Mouse (Mus musculus): ENCODE results near the gene Slc25a44. TPM values are rescaled to one million over a fixed set of nuclear protein-coding genes. Genes with fewer than 3 reads are reported as not detected.
"Not testable (repeated sequence)": the region's sequence is repeated elsewhere in the genome, so short reads cannot be mapped to it uniquely, and the experiment has no call there.

Slc25a44 gene
- polyA plus RNA-seq, 1 experiment from 2014 or later = 36.4 TPM

DNA sequence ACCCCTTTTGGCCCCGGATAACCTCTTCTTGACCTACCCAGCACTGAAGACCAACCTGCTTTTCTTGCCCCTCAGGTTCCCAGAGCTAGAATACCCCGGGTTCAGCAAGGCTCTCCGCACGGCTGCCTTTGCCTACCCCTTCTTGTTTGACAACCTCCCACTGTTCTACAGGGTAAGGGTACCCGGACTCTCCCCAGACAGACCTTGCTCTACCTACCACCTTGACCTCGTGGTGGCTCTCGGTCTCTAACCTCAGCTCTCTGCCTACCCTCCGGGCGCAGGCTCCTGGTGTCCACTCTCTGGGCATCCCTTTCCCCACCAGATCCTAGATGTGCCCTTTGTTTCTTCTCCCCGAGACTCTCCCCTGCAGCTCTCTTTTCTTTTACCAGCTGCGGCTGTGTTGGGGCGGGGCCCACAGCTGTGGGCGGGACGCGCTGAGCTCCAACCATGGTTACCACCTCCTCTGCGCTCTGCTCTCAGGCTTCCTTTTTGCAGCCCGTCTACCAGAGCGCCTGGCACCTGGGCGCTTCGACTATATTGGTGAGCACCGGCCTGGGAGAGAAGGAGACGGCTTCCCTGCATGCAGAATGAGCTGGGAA, 58.0 kb downstream of the Slc25a44 start:
- Histone ChIP-seq H3K9ac (peak overlapping the region; percentile 16; the same call in 1 of the 2 replicates), H3K27ac (peak overlapping the region; percentile 63), H3K4me2 (replicated peaks) (peak overlapping the region; percentile 28), H3K4me3 (replicated peaks; ENCODE audit: low read length) (peak overlapping the region; percentile 21), H3K36me3 (replicated peaks; ENCODE audit: control insufficient read depth, insufficient read depth) (peaks cover 18% of the 10 kb centered on the region)
- not testable (repeated sequence) for H3K27me3 ChIP-seq (ENCODE audit: control insufficient read depth, insufficient read depth, low read length); H3K9me3 ChIP-seq (ENCODE audit: control insufficient read depth, low read length); DNase-seq (ENCODE audit: low spot score); H3K4me1 ChIP-seq (replicated peaks; ENCODE audit: control insufficient read depth, insufficient read depth, low read length)
- peak; percentile 82 for ATAC-seq (ENCODE audit: low FRiP score)
- WGBS = under 1% methylated on average over 14 of the region's 22 CpGs

DNA sequence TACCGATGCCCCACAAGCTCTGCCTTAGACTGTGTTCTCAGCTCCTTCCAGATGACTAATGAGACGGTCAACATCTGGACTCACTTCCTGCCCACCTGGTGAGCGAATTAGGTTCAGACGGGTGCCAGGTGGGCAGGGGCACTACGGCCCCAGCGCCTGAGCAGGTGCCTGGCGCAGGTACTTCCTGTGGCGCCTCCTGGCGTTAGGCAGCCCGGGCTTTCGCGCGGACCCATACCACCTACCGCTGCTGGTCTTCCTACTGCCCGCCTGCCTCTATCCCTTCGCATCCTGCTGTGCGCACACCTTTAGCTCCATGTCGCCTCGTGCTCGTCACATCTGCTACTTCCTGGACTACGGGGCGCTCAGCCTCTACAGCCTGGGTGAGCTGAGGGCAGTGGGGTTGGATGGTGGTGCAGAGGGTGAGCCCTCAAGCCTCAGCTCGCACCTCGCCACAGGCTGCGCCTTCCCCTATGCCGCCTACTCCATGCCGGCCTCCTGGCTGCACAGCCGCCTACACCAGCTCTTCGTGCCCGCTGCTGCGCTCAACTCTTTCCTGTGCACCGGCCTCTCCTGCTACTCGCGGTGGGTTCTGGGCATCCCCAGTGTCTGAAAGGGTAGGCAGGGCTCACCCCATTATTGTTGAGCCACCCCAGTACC, 59.1 kb downstream of the Slc25a44 start:
- Histone ChIP-seq H3K27ac (no peak overlapping the region), H3K9me3 (ENCODE audit: control insufficient read depth, low read length) (peaks cover 7% of the 10 kb centered on the region; the same call in 1 of the 2 replicates), H3K4me1 (replicated peaks; ENCODE audit: control insufficient read depth, insufficient read depth, low read length) (no peaks in the 10 kb centered on the region), H3K27me3 (ENCODE audit: control insufficient read depth, insufficient read depth, low read length) (peaks cover 4% of the 10 kb centered on the region; the same call in 1 of the 2 replicates), H3K36me3 (replicated peaks; ENCODE audit: control insufficient read depth, insufficient read depth) (peaks cover 29% of the 10 kb centered on the region), H3K4me3 (replicated peaks; ENCODE audit: low read length) (no peak overlapping the region), H3K4me2 (replicated peaks) (peak overlapping the region; percentile 21), H3K9ac (no peak overlapping the region)
- no peak for ATAC-seq (ENCODE audit: low FRiP score)
- WGBS = 37% methylated on average over 34 of the region's 34 CpGs
- no peak for DNase-seq (ENCODE audit: low spot score)

DNA sequence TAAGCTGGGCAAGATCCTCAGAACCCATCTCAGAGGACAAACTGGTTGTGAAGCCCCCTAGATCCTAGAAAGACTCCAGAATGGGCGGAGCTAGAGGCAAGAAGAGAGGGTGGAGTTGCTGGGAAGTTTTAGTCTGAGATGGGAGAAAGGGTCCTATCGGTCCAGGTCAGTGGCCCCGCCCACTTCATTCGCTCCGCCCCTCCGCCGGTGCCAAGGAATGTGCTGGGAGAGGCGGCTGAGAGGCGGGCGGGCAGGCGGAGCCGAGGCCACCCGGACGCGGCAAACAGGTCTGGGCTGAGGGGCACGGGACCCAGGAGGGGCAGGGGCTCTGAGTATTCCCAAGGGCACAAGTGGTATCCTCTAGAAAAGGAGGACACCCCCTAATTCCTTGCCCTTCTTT, 60.6 kb downstream of the Slc25a44 start, which contains the start of gene Paqr6:
TSS of gene Paqr6 (plus strand) at position 248 of the 400 bp plus-strand sequence.
- H3K27me3 ChIP-seq (ENCODE audit: control insufficient read depth, insufficient read depth, low read length) = peaks cover 4% of the 10 kb centered on the region; the same call in 1 of the 2 replicates
- no peaks in the 10 kb centered on the region for H3K4me1 ChIP-seq (replicated peaks; ENCODE audit: control insufficient read depth, insufficient read depth, low read length)
- WGBS = 3% methylated on average over 16 of the region's 16 CpGs
- H3K4me2 ChIP-seq (replicated peaks) = no peak within 1 kb of the TSS
- no peak within 1 kb of the TSS for H3K4me3 ChIP-seq (replicated peaks; ENCODE audit: low read length)
- peaks cover 44% of the 10 kb centered on the region for H3K36me3 ChIP-seq (replicated peaks; ENCODE audit: control insufficient read depth, insufficient read depth)
- H3K27ac ChIP-seq = no peak within 1 kb of the TSS; the same call in 1 of the 2 replicates
- ATAC-seq (ENCODE audit: low FRiP score) (no peak), DNase-seq (ENCODE audit: low spot score) (no peak)
- H3K9ac ChIP-seq = no peak within 1 kb of the TSS
- no peaks in the 10 kb centered on the region for H3K9me3 ChIP-seq (ENCODE audit: control insufficient read depth, low read length)

DNA sequence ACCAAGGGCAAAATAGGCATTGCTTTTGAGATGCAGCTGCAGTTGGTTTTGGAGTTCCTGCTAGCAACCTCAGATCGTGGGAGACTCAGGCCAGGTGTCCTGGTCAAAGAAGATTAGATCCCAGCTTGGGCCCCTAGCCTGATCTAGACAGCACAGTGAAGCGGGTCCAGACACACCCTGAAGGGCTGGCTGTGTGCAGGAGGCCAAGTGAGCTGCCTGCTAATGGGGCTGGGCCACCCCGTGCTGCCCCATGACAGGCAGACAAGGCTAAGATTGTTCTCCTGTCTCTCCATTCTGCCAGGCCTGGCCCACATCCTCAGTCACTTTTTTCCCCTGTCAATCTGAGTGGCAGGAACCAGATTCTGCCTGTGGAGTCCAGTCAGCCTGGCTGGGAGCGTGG, 61.2 kb downstream of the Slc25a44 start:
- Histone ChIP-seq H3K4me2 (replicated peaks) (no peak overlapping the region), H3K36me3 (replicated peaks; ENCODE audit: control insufficient read depth, insufficient read depth) (peaks cover 50% of the 10 kb centered on the region), H3K9ac (no peak overlapping the region), H3K4me1 (replicated peaks; ENCODE audit: control insufficient read depth, insufficient read depth, low read length) (no peaks in the 10 kb centered on the region), H3K27ac (no peak overlapping the region; the same call in 1 of the 2 replicates), H3K9me3 (ENCODE audit: control insufficient read depth, low read length) (no peaks in the 10 kb centered on the region), H3K27me3 (ENCODE audit: control insufficient read depth, insufficient read depth, low read length) (peaks cover 4% of the 10 kb centered on the region; the same call in 1 of the 2 replicates), H3K4me3 (replicated peaks; ENCODE audit: low read length) (no peak overlapping the region)
- ATAC-seq (ENCODE audit: low FRiP score) = no peak
- 59% methylated on average over 4 of the region's 4 CpGs for WGBS
- no peak for DNase-seq (ENCODE audit: low spot score)

GRCm38 (mm10) chr3:88361612-88362313, 63.2 kb downstream of the Slc25a44 start:
- H3K4me2 ChIP-seq (replicated peaks) = no peak overlapping the region
- WGBS = 94% methylated on average over 2 of the region's 2 CpGs
- no peak overlapping the region for H3K27ac ChIP-seq
- no peak overlapping the region for H3K9ac ChIP-seq
- no peak overlapping the region for H3K4me3 ChIP-seq (replicated peaks; ENCODE audit: low read length)
- no peaks in the 10 kb centered on the region for H3K9me3 ChIP-seq (ENCODE audit: control insufficient read depth, low read length)
- ATAC-seq (ENCODE audit: low FRiP score) (no peak), DNase-seq (ENCODE audit: low spot score) (no peak)
- peaks cover 4% of the 10 kb centered on the region; the same call in 1 of the 2 replicates for H3K27me3 ChIP-seq (ENCODE audit: control insufficient read depth, insufficient read depth, low read length)
- no peaks in the 10 kb centered on the region for H3K4me1 ChIP-seq (replicated peaks; ENCODE audit: control insufficient read depth, insufficient read depth, low read length)
- H3K36me3 ChIP-seq (replicated peaks; ENCODE audit: control insufficient read depth, insufficient read depth) = peaks cover 70% of the 10 kb centered on the region

DNA sequence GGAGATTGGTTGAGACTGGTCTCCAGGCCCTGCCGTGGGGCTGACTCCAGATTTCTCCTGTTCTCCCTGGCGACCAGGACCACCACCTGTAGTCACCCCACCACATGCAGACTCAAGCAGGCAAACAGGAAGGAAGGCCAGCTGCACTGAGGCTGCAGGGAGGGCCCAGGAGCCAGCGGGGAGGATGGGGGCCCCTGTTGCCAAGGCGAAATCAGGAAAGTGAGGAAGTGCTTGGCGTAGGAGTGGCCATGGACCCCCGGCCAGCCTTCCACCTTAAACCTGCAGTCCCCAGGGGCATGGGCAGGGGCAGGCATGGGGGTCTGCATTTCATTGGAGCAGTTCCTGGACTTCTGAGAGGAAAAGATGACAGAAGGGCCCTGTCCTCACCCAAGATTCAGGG, 63.8 kb downstream of the Slc25a44 start:
- H3K36me3 ChIP-seq (replicated peaks; ENCODE audit: control insufficient read depth, insufficient read depth) = peaks cover 76% of the 10 kb centered on the region
- no peaks in the 10 kb centered on the region for H3K4me1 ChIP-seq (replicated peaks; ENCODE audit: control insufficient read depth, insufficient read depth, low read length)
- no peaks in the 10 kb centered on the region for H3K9me3 ChIP-seq (ENCODE audit: control insufficient read depth, low read length)
- H3K4me3 ChIP-seq (replicated peaks; ENCODE audit: low read length) = no peak overlapping the region
- no peak overlapping the region for H3K9ac ChIP-seq
- H3K27ac ChIP-seq = no peak overlapping the region
- peaks cover 4% of the 10 kb centered on the region; the same call in 1 of the 2 replicates for H3K27me3 ChIP-seq (ENCODE audit: control insufficient read depth, insufficient read depth, low read length)
- DNase-seq (ENCODE audit: low spot score) (no peak), ATAC-seq (ENCODE audit: low FRiP score) (no peak)
- no peak overlapping the region for H3K4me2 ChIP-seq (replicated peaks)
- WGBS = 86% methylated on average over 6 of the region's 6 CpGs

Small RNA genes within 50 kb of the gene (microRNA-seq; reads per million reads assigned to microRNA genes)
- gene Mir7011 = not detected

Other genes starting within 250 kb of the Slc25a44 start
- 0.48 and 0.76 TPM in 2 replicates for gene Rhbg, start 170.4 kb downstream of the Slc25a44 start, polyA plus RNA-seq (2014; fragmentation: Nextera tagmentation; extraction: Ambion mirVana)
- 0.37 TPM in 1 of 2 replicates, not detected in the other for gene Gm38392, start 137.9 kb downstream of the Slc25a44 start, polyA plus RNA-seq (2014; fragmentation: Nextera tagmentation; extraction: Ambion mirVana)
- 5.8 and 8.5 TPM in 2 replicates for gene Tsacc, start 128.1 kb downstream of the Slc25a44 start, polyA plus RNA-seq (2014; fragmentation: Nextera tagmentation; extraction: Ambion mirVana)
- gene Cct3, start 128.0 kb downstream of the Slc25a44 start, polyA plus RNA-seq (2014; fragmentation: Nextera tagmentation; extraction: Ambion mirVana) = 455 and 498 TPM in 2 replicates
- 72.7 and 81.3 TPM in 2 replicates for gene Glmp, start 100.1 kb downstream of the Slc25a44 start, polyA plus RNA-seq (2014; fragmentation: Nextera tagmentation; extraction: Ambion mirVana)
- 0.67 and 0.82 TPM in 2 replicates for gene Tmem79, start 89.0 kb downstream of the Slc25a44 start, polyA plus RNA-seq (2014; fragmentation: Nextera tagmentation; extraction: Ambion mirVana)
- gene Smg5, start 88.9 kb downstream of the Slc25a44 start, polyA plus RNA-seq (2014; fragmentation: Nextera tagmentation; extraction: Ambion mirVana) = 44.2 and 47.9 TPM in 2 replicates
- 0.94 and 1.1 TPM in 2 replicates for gene Paqr6, start 60.6 kb downstream of the Slc25a44 start, polyA plus RNA-seq (2014; fragmentation: Nextera tagmentation; extraction: Ambion mirVana)
- 0.20 TPM in 1 of 2 replicates, not detected in the other for gene Bglap3, start 52.4 kb downstream of the Slc25a44 start, polyA plus RNA-seq (2014; fragmentation: Nextera tagmentation; extraction: Ambion mirVana)
- gene Bglap2, start 46.4 kb downstream of the Slc25a44 start, polyA plus RNA-seq (2014; fragmentation: Nextera tagmentation; extraction: Ambion mirVana) = not detected in 2 replicates
- not detected in 2 replicates for gene Bglap, start 40.7 kb downstream of the Slc25a44 start, polyA plus RNA-seq (2014; fragmentation: Nextera tagmentation; extraction: Ambion mirVana)
- 26.0 and 27.4 TPM in 2 replicates for gene Pmf1, start 14.8 kb downstream of the Slc25a44 start, polyA plus RNA-seq (2014; fragmentation: Nextera tagmentation; extraction: Ambion mirVana)
- gene Sema4a, start 36.0 kb upstream of the Slc25a44 start, polyA plus RNA-seq (2014; fragmentation: Nextera tagmentation; extraction: Ambion mirVana) = 21.5 and 22.9 TPM in 2 replicates
- gene Lmna, start 84.8 kb upstream of the Slc25a44 start, polyA plus RNA-seq (2014; fragmentation: Nextera tagmentation; extraction: Ambion mirVana) = 44.3 and 47.3 TPM in 2 replicates
- 30.8 and 31.0 TPM in 2 replicates for gene Mex3a, start 107.3 kb upstream of the Slc25a44 start, polyA plus RNA-seq (2014; fragmentation: Nextera tagmentation; extraction: Ambion mirVana)
- gene Rab25, start 123.2 kb upstream of the Slc25a44 start, polyA plus RNA-seq (2014; fragmentation: Nextera tagmentation; extraction: Ambion mirVana) = 0.20 TPM in 1 of 2 replicates, not detected in the other
- 102 and 107 TPM in 2 replicates for gene Lamtor2, start 127.9 kb upstream of the Slc25a44 start, polyA plus RNA-seq (2014; fragmentation: Nextera tagmentation; extraction: Ambion mirVana)
- 42.9 and 53.6 TPM in 2 replicates for gene Ubqln4, start 128.6 kb upstream of the Slc25a44 start, polyA plus RNA-seq (2014; fragmentation: Nextera tagmentation; extraction: Ambion mirVana)
- 117 and 129 TPM in 2 replicates for gene Ssr2, start 150.7 kb upstream of the Slc25a44 start, polyA plus RNA-seq (2014; fragmentation: Nextera tagmentation; extraction: Ambion mirVana)
- 96.0 and 115 TPM in 2 replicates for gene Arhgef2, start 180.8 kb upstream of the Slc25a44 start, polyA plus RNA-seq (2014; fragmentation: Nextera tagmentation; extraction: Ambion mirVana)
- not detected in 2 replicates for gene Rxfp4, start 228.0 kb upstream of the Slc25a44 start, polyA plus RNA-seq (2014; fragmentation: Nextera tagmentation; extraction: Ambion mirVana)